Mouse (Mus musculus) adrenal gland (tissue): ENCODE data around the gene Phkb.

ENCODE experiments used
- intact Hi-C: fragments of 180-260 bp; cut with DNase I; formaldehyde crosslinking; loops from one replicate; pipeline ENCODE4 v1.15.1; 2025

Phkb gene

GRCm38 (mm10) chr8:86086791-86087190 lies 246.0 kb downstream of the Phkb start:
- intact Hi-C loops: no loop called here

- intact Hi-C loops: no loop called here
Observed at GRCm38 (mm10) chr8:86087468-86087867, 246.7 kb downstream of the Phkb start.

GRCm38 (mm10) chr8:86090666-86091065 lies 249.9 kb downstream of the Phkb start:
- intact Hi-C loops: no loop called here
